In the genomic region with DNA sequence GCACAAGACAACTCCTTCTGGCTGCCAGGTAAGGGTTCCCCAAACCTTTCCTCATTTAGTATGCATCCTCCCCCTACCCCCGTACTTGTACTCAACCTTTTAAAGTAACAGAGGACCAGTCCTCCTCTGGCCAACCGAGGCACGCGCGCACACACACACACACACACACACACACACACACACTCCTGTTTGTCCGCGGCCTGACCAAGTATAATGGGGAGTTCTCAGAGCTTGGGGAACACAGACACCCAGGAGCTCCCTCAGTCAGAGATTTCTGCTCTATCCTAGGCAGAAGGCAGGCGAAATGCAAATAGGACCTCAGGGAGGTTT, we compare ENCODE assay signal across 10 mouse cellular contexts. TPM values are rescaled to one million over a fixed set of nuclear protein-coding genes. Genes with fewer than 3 reads are reported as not detected.
DNase-seq lines count a peak whose midpoint lies in the region; ATAC-seq and TF ChIP-seq lines count a peak whose summit lies in the region.
"Had no signal": no experiment of that assay in that cellular context is flagged by ENCODE, and none has a peak within 500 bp of the region (broad histone marks: within the 10 kb centered on the region; RNA-seq: fewer than 3 reads in every experiment).

No protein-coding gene starts in this region.

- H3K4me1 ChIP-seq in megakaryocyte, embryonic 14.5 days, result peaks cover 79% of the 10 kb centered on the region
- H3K4me1 ChIP-seq in liver, embryonic 12.5 days, result peaks cover 17% of the 10 kb centered on the region; the same call in 1 of the 2 replicates

- no peak for ATAC-seq in megakaryocyte, adult 5-6 weeks (ENCODE audit: poor library complexity, severe bottlenecking)
- peak; percentile 24; the same call in 1 of the 2 replicates for ATAC-seq in liver, embryonic 12.5 days

- H3K4me2 ChIP-seq in liver, embryonic 12.5 days, result peak overlapping the region; percentile 74

- intact Hi-C loops in gastrocnemius, adult 2 months (cut with DNase I), result loop anchor here (5.0 kb wide), 2 partner anchors 154 to 179 kb away; no protein-coding TSS in a partner anchor

- H3K9ac ChIP-seq in liver, embryonic 12.5 days, result peak overlapping the region; percentile 54; the same call in 1 of the 2 replicates

- H3K4me3 ChIP-seq in gastrocnemius, adult 2 months, result peak overlapping the region; percentile 75
- peak overlapping the region; percentile 89 for H3K4me3 ChIP-seq in megakaryocyte, embryonic 14.5 days (replicated peaks)
- H3K4me3 ChIP-seq in liver, embryonic 12.5 days, result peak overlapping the region; percentile 54

- peaks cover 4% of the 10 kb centered on the region for H3K27me3 ChIP-seq in megakaryocyte, embryonic 14.5 days (replicated peaks)
- H3K27me3 ChIP-seq in liver, embryonic 12.5 days (replicated peaks), result peaks cover 46% of the 10 kb centered on the region

- peaks cover under 1% of the 10 kb centered on the region for H3K36me3 ChIP-seq in megakaryocyte, embryonic 14.5 days (replicated peaks; ENCODE audit: low read length)
- H3K36me3 ChIP-seq in liver, embryonic 12.5 days, result no peaks in the 10 kb centered on the region

- H3K27ac ChIP-seq in gastrocnemius, adult 2 months, result no peak overlapping the region; the same call in 1 of the 2 replicates
- no peak overlapping the region; the same call in 1 of the 2 replicates for H3K27ac ChIP-seq in liver, embryonic 12.5 days

- no peak for DNase-seq in gastrocnemius, adult 2 months
- DNase-seq in gastrocnemius, postnatal 4 days (ENCODE audit: low spot score in 2 of 2), result no peak
- no peak for DNase-seq in cerebellum, postnatal 36 days
- DNase-seq in testis, postnatal 10 days (ENCODE audit: low spot score), result no peak
- no peak for DNase-seq in kidney, adult 18-20 months
- DNase-seq: right cerebral cortex, postnatal 14 days had no signal

- no peak for TF ChIP-seq CTCF in gastrocnemius, adult 2 months (IDR thresholded peaks at IDR 0.05)

- H3K9me3 ChIP-seq in megakaryocyte, embryonic 14.5 days, result no peaks in the 10 kb centered on the region
- no peaks in the 10 kb centered on the region for H3K9me3 ChIP-seq in liver, embryonic 12.5 days (replicated peaks)

- WGBS in liver, embryonic 12.5 days (ENCODE audit: insufficient replicate concordance), result 23% methylated on average over 8 of the region's 8 CpGs

RNA-seq across cellular contexts. Expression of a gene that starts 36.4 kb away (rescaled TPM):
- not detected for total RNA-seq in gastrocnemius, adult 2 months (2021)
- not detected for total RNA-seq in gastrocnemius, postnatal 4 days (2021)
- not detected in 2 replicates for polyA plus RNA-seq in megakaryocyte, embryonic 14.5 days (2012; ENCODE audit: insufficient read depth, low replicate concordance)
- not detected in 2 replicates for total RNA-seq in megakaryocyte, adult 5-6 weeks (2015)
- total RNA-seq in megakaryocyte, adult 5-6 weeks (2017), result not detected in 2 replicates
- polyA plus RNA-seq in liver, embryonic 12.5 days (2016; fragmentation: Nextera tagmentation; extraction: Ambion mirVana), result not detected in 2 replicates
- total RNA-seq: layer of hippocampus, adult 18-20 months had no signal
